Mouse (Mus musculus) A20 (cell line): ENCODE measurements around the gene Cuta.
A peak's percentile ranks its signal among the peaks of the same experiment; 100 is the strongest.

Experiments
- DNase-seq: peaks from one replicate; pipeline ENCODE4 v3.0.0-alpha.2; 2011; ENCODE audit warnings: low read depth, low spot score

Cuta gene

GRCm38 (mm10) chr17:26892635-26893375 is 46.6 kb downstream of the Cuta start:
- DNase-seq = no peak

- DNase-seq = no peak
These were observed 51.4 kb downstream of the Cuta start for GRCm38 (mm10) chr17:26887926-26888325.

GRCm38 (mm10) chr17:26886047-26886749 is 53.2 kb downstream of the Cuta start:
- DNase-seq = peak; percentile 86

GRCm38 (mm10) chr17:26884995-26885926 is 54.1 kb downstream of the Cuta start:
- peak; percentile 90 for DNase-seq
